Mouse (Mus musculus) embryonic fibroblast, embryonic 13.5 days (primary cell): ENCODE measurements at regions not wholly inside any gene's neighbourhood (a gene's known extent, or its start where the extent isn't known, plus 50 kb on each side); places are given as distances from the start of the nearest gene placed in this dataset.

Source experiments
- CTCF ChIP-seq: IDR thresholded peaks from 2 replicates; pipeline ENCODE4 v1.5.1; 2011; ENCODE audit warnings: mild to moderate bottlenecking, control low read depth, low read length, moderate library complexity, borderline replicate concordance; ENCODE audit not compliant: insufficient read depth
- POLR2A ChIP-seq: IDR thresholded peaks from 2 replicates; pipeline ENCODE4 v1.6.1; 2011; ENCODE audit warnings: low read depth, mild to moderate bottlenecking, control low read depth, low read length, moderate library complexity

DNA sequence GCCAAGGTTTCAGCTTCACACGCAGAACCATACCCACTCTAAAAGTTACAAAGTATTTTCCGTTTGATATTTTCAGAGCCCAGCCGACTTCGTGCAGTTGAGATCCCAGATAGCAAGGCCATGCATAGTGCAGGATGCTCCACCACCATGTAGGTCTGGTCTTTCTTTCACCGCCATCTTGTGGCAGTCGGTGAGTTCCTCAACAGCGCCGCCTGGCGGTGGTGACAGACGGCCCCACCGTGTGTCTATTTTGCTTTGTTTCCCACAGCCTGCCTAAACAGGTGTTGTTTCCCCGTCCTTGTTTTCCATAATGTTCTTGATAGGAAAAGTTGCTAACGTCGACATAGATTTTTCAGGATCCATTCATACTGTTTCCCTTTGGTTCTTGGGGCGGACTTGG, 208.3 kb upstream of the Zdhhc25 start:
- TF ChIP-seq CTCF, result no peak
- TF ChIP-seq POLR2A, result no peak
